In the genomic region with DNA sequence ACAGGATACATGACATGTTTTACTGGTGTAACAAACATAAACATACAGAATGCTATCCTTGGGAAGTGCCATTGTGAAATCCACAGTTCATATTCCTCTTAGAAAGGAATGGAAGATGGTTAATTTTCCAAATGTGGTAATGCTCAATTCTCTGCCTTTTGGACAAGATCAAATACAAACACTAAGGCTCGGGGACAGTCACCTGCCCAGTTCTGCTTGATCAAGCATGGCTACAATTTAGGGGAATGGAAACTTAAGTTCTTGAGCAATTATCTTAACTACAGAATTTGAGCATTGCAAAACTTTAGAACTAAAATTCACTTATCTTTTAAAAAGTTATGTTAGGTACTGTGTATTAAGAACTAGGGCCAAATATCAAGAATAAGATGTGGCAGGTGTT, we compare ENCODE assay signal across 8 mouse cellular contexts. TPM values are rescaled to one million over a fixed set of nuclear protein-coding genes. Genes with fewer than 3 reads are reported as not detected.
A peak's percentile ranks its signal among the peaks of the same experiment; 100 is the strongest.
DNase-seq lines count a peak whose midpoint lies in the region; ATAC-seq and TF ChIP-seq lines count a peak whose summit lies in the region.

No protein-coding gene starts in this region.

- H3K4me1 ChIP-seq in forebrain, embryonic 12.5 days: peaks cover 9% of the 10 kb centered on the region
- 0 out of 2 replicates have a peak, but pooled peaks cover 3% of the 10 kb centered on the region for H3K4me1 ChIP-seq in limb, embryonic 11.5 days (ENCODE audit: control insufficient read depth, insufficient read depth, low read length)
- peaks cover 15% of the 10 kb centered on the region for H3K4me1 ChIP-seq in neural tube, embryonic 13.5 days (replicated peaks)

- ATAC-seq in forebrain, embryonic 12.5 days (ENCODE audit: low FRiP score): no peak
- ATAC-seq in limb, embryonic 11.5 days (ENCODE audit: insufficient number of reproducible peaks, low FRiP score, low TSS enrichment, low read depth): no peak
- ATAC-seq in neural tube, embryonic 13.5 days (ENCODE audit: low read depth): no peak

- peak overlapping the region; percentile 99 for H3K27ac ChIP-seq in layer of hippocampus, adult 2 months
- no peak overlapping the region for H3K27ac ChIP-seq in forebrain, embryonic 12.5 days
- no peak overlapping the region for H3K27ac ChIP-seq in limb, embryonic 11.5 days (replicated peaks; ENCODE audit: low read depth, low read length)
- H3K27ac ChIP-seq in neural tube, embryonic 13.5 days (replicated peaks): peak overlapping the region; percentile 98

- WGBS in forebrain, embryonic 12.5 days: 75% methylated on average over 1 of the region's 1 CpGs
- 86% methylated on average over 1 of the region's 1 CpGs for WGBS in limb, embryonic 11.5 days
- WGBS in neural tube, embryonic 13.5 days: 84% methylated on average over 1 of the region's 1 CpGs

- H3K9me3 ChIP-seq in forebrain, embryonic 12.5 days: no peaks in the 10 kb centered on the region
- H3K9me3 ChIP-seq in limb, embryonic 11.5 days (ENCODE audit: control insufficient read depth, low read length): no peaks in the 10 kb centered on the region
- H3K9me3 ChIP-seq in neural tube, embryonic 13.5 days: no peaks in the 10 kb centered on the region

- no peak for TF ChIP-seq CTCF in layer of hippocampus, adult 2 months (conservative IDR thresholded peaks at IDR 0.05)

- peak overlapping the region; percentile 89; the same call in 1 of the 2 replicates for H3K9ac ChIP-seq in forebrain, embryonic 12.5 days
- H3K9ac ChIP-seq in limb, embryonic 11.5 days (ENCODE audit: low read length): no peak overlapping the region
- peak overlapping the region; percentile 89 for H3K9ac ChIP-seq in neural tube, embryonic 13.5 days

- peak overlapping the region; percentile 93 for H3K4me3 ChIP-seq in layer of hippocampus, adult 2 months
- H3K4me3 ChIP-seq in forebrain, embryonic 12.5 days (replicated peaks): peak overlapping the region; percentile 73
- H3K4me3 ChIP-seq in limb, embryonic 11.5 days (ENCODE audit: low read depth, low read length): no peak overlapping the region
- peak overlapping the region; percentile 82 for H3K4me3 ChIP-seq in neural tube, embryonic 13.5 days

- peak overlapping the region; percentile 58 for H3K4me2 ChIP-seq in forebrain, embryonic 12.5 days
- H3K4me2 ChIP-seq in limb, embryonic 11.5 days (ENCODE audit: low read depth, severe bottlenecking): peak overlapping the region; percentile 53; the same call in 1 of the 2 replicates
- H3K4me2 ChIP-seq in neural tube, embryonic 13.5 days: peak overlapping the region; percentile 58

- H3K36me3 ChIP-seq in forebrain, embryonic 12.5 days (replicated peaks): 0 out of 2 replicates have a peak, but pooled peaks cover 6% of the 10 kb centered on the region
- H3K36me3 ChIP-seq in limb, embryonic 11.5 days (ENCODE audit: control insufficient read depth, insufficient read depth, low read length): no peaks in the 10 kb centered on the region
- H3K36me3 ChIP-seq in neural tube, embryonic 13.5 days: peaks cover 17% of the 10 kb centered on the region; the same call in 1 of the 2 replicates

- DNase-seq in layer of hippocampus, adult 2 months (ENCODE audit: low spot score in 2 of 2): no peak
- DNase-seq in layer of hippocampus, adult 8-10 months (ENCODE audit: low spot score in 2 of 2): no peak
- DNase-seq in limb, embryonic 11.5 days (ENCODE audit: low spot score): peak; percentile 8
- no peak for DNase-seq in ovary, postnatal 36 days (ENCODE audit: low spot score)
- no peak for DNase-seq in kidney, adult 9 months
- no peak for DNase-seq in layer of hippocampus, adult 9-10 months (ENCODE audit: low spot score)

- no peaks in the 10 kb centered on the region for H3K27me3 ChIP-seq in forebrain, embryonic 12.5 days
- no peaks in the 10 kb centered on the region for H3K27me3 ChIP-seq in limb, embryonic 11.5 days (ENCODE audit: control insufficient read depth, insufficient read depth, low read length)
- no peaks in the 10 kb centered on the region for H3K27me3 ChIP-seq in neural tube, embryonic 13.5 days

RNA-seq across cellular contexts. Expression of gene Fmc1, which starts 2.5 kb away (rescaled TPM):
- total RNA-seq in layer of hippocampus, adult 2 months (2021): 10 to 100 TPM; 58.3 to 62.0 TPM
- 10 to 100 TPM; 41.7 to 64.3 (median 47.9) TPM for total RNA-seq in layer of hippocampus, adult 8-10 months (2022)
- polyA plus RNA-seq in forebrain, embryonic 12.5 days (2016; fragmentation: Nextera tagmentation; extraction: Ambion mirVana): 129 and 134 TPM in 2 replicates
- polyA plus RNA-seq in limb, embryonic 11.5 days (2014; fragmentation: Nextera tagmentation; extraction: Ambion mirVana): 94.2 and 99.0 TPM in 2 replicates
- 165 and 187 TPM in 2 replicates for polyA plus RNA-seq in neural tube, embryonic 13.5 days (2015; fragmentation: Nextera tagmentation; extraction: Ambion mirVana)

RNA-seq across cellular contexts. Expression of gene Luc7l2, which starts 15.3 kb away (rescaled TPM):
- total RNA-seq in layer of hippocampus, adult 2 months (2021): 100 to 1,000 TPM; 196 to 219 TPM
- 100 to 1,000 TPM; 185 to 230 (median 205) TPM for total RNA-seq in layer of hippocampus, adult 8-10 months (2022)
- 39.2 and 46.7 TPM in 2 replicates for polyA plus RNA-seq in forebrain, embryonic 12.5 days (2016; fragmentation: Nextera tagmentation; extraction: Ambion mirVana)
- polyA plus RNA-seq in limb, embryonic 11.5 days (2014; fragmentation: Nextera tagmentation; extraction: Ambion mirVana): 42.7 and 43.7 TPM in 2 replicates
- 38.3 and 41.1 TPM in 2 replicates for polyA plus RNA-seq in neural tube, embryonic 13.5 days (2015; fragmentation: Nextera tagmentation; extraction: Ambion mirVana)

Comparison
In these comparisons a context has a peak if more than half of its experiments do, and no peak if none do; other contexts are left out.
1. H3K27ac ChIP-seq: peak in layer of hippocampus, adult 2 months (single experiment) and neural tube, embryonic 13.5 days (single experiment); none in forebrain, embryonic 12.5 days (single experiment) and limb, embryonic 11.5 days (single experiment).
2. Peak in every context shown above with its lines, with median percentiles within 50 percentile points of each other: H3K4me2 ChIP-seq.